Mouse (Mus musculus) cerebellum, adult 8-10 months (tissue): Measurements from ENCODE around the gene Bach2.

Experiments
- DNase-seq: peaks from one replicate; pipeline ENCODE4 v3.0.0; 2022

Gene Bach2

GRCm38 (mm10) chr4:32439974-32440739 is 201.6 kb downstream of the Bach2 start:
- DNase-seq = no peak

DNA sequence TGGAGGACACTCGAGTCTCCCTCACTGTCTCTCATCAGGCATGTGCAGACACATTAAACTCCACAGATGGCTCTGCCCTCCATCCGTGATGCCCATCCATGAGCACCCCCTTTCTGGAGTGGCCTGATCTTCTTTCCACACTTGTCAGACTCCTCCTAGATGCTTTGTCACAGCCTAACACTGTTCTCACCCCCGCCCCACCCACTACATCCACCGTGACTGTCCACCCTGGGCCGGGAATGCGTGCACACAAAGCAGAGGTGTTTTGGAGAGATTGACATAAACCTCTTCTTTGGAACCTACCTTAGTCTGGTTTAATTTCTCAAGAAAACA is 202.1 kb downstream of the Bach2 start:
- DNase-seq = no peak

DNA sequence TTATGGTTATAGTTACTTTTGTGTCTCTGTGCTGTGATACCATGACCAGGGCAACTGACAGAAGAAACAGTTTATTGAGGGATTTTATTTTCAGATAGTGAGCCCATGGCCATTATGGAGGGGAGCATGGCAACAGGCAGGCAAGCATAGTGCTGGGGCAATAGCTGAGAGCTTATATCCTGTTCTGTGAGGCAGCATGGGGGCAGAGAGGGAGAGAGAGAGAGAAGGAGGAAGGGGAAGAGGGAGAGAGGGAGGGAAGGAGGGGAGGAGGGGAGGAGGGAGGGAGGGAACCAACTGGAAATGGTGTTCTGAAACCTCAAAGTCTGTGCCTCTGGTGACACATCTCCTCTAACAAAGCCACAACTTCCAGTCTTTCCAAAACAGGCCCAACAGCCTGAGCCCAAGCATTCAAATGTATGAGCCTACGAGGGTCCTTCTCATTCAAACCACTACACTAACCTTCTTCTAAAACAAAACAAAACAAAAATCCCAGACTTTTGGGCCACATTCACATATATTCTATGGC is 206.1 kb downstream of the Bach2 start:
- no peak for DNase-seq

- DNase-seq = no peak
Observed at GRCm38 (mm10) chr4:32447850-32448249, 209.2 kb downstream of the Bach2 start.

- no peak for DNase-seq
Observed at GRCm38 (mm10) chr4:32461986-32462385, 223.4 kb downstream of the Bach2 start.

- DNase-seq = no peak
Observed at GRCm38 (mm10) chr4:32463065-32463464, 224.5 kb downstream of the Bach2 start.

DNA sequence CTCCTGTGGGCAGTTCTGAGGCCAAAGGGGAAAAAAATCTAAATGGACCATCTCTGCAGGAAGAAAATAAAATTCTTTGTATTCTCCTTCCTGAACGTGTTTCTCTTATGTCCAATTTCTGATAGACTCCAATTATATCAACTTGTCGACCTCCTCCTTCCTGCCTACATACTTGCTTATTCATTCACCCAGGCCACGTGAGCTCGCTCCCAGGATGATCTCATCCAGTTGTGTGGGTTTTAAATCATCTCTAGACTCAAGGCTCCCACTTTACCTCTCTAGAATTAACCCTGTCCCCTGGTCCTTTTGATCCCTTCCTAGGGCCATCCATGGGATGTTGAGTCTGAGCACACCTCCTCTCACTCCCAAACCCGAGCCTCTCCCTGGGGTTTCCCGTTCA is 225.9 kb downstream of the Bach2 start:
- DNase-seq = no peak

- DNase-seq = no peak
Observed at GRCm38 (mm10) chr4:32466031-32466430, 227.4 kb downstream of the Bach2 start.

DNA sequence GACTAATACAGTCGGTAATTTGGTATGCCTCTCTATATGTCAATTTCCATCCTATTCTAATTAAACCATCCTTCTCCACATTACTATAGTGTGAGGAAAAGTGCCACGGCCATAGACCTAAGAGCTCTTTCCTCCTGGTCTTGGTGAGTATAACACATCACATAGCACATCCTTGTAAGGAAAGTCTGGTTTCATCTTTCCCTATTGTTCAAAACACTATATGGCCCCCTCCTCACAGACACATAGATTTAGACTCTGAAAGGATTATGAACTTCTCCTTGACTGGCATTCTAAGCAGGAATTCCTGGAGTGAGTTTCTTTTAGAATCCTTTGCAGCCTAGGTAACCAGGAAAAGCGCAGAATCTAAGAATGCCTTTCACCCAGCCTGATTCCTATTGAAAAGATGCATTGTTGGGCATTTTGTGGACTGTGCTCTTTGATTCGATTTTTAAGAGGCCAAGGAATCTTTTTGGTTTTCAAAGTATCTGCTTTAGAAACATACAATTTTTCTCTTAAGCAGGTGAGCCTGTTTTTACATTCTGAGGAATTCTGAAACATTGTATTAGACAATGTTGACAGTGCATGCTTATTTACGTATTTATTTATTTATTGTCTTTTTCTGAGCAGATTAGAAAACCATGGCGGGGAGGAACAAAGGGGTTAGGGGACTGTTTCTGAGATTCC is 239.5 kb downstream of the Bach2 start:
- no peak for DNase-seq

DNA sequence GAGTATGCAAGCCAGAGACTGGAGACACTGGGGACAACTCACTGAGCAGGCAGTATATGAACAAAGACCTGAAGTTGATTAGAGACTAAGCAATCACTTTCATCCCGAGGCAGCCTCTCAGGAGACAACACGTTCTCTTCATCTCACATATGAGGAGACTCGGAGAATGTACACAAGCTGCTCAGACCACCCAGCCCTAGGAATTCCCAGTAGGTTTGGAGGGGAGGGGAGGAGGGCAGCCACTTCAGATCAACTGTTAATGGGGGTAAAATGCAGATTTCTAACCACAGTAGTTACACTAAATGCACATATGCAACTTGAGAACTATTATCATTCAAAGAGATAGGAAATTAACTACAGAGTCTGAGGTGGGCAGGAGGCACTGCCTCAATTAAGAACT is 240.6 kb downstream of the Bach2 start:
- no peak for DNase-seq

DNA sequence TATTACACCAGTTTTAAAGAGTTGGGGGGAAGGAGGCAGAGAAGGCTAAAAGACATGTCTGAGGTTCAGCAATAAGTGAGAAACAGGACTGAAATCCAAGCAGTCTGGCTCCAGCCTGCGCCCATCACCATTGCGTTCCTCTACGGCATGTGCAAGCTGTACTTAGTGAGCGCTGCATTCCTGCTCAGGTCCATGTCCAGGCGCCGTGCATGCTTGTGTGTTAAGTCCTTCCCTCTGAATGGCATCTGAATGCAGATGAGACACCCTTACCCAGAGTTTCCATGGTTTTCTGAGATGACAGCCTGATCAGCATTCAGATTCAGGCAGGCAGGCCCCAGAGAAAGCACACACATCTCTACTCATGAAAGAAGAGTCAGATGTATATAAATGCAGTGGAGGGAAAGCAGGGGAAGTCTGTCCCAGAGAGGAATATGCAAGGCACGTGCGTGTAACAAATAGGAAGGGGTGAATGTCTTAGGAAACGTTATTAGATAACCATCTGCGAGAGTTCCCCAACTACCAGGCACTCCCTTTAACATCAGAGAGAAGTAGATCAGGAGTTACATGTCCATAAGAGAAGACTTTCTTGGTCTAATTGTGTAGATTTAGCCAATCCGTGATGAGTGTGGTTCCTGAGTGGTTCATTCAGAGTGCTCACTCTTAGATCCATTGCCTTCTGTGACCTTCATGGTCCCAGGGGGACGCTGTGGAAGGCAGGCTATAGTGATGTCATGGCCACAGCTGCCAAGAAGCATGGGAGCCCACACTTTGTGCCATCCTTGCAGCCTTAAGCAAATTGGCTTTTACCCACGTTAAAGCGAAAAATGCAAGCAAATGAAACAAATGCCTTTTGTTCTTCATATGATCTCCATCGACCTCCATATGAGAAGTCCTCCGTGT is 241.4 kb downstream of the Bach2 start:
- no peak for DNase-seq

DNA sequence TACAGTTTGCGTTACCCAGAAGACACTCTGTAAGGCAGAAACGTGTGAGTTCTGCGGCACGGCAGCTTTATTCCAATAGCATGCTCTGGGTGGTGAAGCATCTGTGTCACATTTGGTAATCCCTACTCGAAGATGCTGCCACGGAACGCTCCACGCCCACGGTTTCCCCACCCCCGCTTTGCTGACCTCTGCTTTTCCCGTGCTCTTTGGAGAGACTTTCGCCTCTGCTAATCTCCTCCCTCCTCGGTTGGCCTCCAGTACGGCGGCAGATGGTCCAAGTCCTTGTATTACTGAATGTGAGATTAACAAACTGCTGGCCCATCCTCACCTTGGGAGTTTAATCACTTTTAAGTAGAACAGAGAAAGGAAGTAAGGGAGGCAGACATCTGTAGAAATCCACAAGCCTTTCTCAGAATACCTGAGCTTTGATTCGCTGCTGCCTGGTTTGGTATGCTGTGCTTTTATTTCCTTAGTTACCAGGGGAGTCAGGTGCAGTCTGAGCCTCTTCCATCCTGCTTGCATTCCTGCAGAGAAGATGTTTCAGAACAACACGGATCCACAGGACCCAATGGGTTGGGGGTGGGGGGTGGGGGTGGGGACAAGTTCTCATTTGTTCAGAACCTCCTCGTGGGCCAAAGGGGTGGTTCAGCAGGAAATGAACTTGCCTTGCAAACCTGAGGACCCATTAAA is 242.9 kb downstream of the Bach2 start:
- DNase-seq = peak; percentile 36

DNA sequence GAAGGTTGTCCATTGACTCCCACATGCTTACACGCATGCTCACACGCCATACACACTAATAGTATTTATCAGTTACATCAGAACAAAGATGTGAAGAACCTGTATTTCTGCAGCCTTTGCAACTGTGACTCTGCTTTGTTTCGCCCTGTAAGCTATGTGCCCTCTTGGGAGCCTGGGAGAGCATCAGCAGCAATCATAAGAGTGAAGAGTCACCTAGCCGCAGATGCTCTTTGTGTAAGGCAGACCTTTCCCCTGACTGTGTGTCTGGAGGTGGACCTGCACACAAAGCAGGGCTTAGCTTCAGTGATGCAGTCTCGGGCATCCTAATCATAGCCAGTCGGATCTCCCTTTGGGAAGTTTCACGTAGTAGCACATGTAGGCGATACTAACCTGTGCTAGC is 243.5 kb downstream of the Bach2 start:
- no peak for DNase-seq

DNA sequence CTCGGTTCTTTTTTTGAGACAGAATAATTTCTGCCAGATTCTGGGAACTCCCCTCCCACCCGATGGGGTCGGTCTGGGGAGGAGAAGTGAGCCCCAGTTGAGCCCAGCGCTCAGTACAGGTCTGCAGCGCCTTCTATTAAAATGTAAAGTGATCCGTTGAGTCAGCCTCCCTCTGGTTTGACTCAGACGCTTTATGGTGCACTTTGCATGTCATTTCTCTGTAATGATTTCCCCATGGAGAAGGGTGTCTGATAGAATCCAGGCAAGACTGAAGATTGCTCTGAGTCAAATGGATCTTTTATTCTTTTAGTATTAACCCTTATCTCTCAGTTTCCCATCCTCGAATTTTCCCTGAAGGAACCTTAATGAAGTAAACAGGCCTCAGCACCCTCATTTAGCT is 244.3 kb downstream of the Bach2 start:
- no peak for DNase-seq

DNA sequence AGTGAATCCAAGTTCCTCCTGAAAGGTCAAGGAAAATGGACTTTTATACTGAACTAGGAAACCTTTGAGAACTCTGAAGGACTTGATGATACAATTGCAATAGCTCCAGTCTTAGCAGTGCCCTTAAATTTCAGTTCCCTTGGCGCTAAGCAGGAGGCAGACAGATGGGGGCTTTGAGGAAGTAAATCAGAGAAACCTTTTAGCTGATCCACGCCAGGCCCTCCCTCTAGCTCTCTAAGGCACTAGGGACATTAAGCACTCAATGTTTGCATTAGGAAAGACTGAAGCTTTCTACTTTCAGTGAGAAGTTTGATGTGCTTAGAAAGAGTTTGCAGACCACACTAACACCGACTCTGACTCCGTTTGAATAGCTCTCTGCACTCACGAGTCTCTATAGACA is 247.2 kb downstream of the Bach2 start:
- DNase-seq = no peak

GRCm38 (mm10) chr4:32486654-32487398 is 248.2 kb downstream of the Bach2 start:
- no peak for DNase-seq

DNA sequence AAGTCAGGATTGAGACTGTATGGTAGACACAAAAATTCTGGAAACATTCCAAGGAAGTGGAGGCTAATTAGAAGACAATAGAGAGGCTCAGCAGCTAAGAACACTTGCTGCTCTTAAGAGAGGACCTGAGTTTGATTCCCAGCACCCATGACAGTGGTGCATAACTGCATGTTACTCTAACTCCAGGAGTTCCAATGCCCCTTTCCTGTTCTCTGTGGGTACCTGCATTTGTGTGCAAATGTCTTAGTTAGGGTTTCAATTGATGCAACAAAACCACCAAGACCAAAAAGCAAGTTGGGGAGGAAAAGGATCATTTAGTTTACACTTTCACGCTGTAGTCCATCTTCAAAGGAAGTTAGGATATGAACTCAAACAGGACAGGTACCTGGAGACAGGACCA is 250.6 kb downstream of the Bach2 start:
- DNase-seq = no peak

GRCm38 (mm10) chr4:32491176-32491575 is 252.6 kb downstream of the Bach2 start:
- DNase-seq = no peak

GRCm38 (mm10) chr4:32492834-32493233 is 254.2 kb downstream of the Bach2 start:
- no peak for DNase-seq

DNA sequence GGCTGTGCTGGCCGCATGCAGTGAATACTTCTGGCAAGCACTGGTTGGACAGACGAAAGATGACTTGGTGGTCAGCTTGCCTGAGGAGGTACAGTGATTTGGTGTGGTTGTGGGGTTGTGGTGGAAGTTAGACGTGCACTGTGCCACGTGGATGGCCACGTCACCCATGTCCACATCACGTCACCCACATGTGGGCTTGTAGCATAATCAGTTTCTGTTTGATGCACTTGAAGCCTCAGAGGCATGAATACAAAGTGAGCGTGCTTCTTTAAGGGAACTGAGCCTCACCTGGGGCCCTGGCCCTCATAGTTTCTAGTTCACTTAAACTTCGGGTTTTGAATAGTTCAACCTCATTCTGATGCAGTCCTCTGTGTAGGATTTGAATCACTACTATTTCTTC is 263.2 kb downstream of the Bach2 start:
- DNase-seq = no peak

DNA sequence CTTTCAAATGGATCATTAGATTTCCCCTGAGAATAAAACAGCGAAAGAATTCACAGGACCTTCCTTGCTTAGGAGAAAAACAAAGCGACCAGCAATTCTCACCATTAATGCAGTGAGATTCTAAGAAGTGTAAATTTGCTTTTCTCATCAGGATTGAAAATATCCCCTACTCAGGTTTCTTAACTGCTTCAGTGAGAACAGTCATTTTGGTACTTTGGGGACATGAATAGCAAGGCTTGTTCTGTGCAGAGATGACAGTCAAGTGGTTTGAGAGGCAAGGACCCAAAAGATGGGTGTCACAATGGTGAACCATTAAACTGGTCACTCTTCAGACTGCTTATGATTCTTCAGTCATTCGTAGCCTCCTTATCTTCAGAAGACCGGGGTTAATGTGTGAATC is 263.6 kb downstream of the Bach2 start:
- no peak for DNase-seq

- DNase-seq = no peak
Observed at GRCm38 (mm10) chr4:32504236-32504635, 265.6 kb downstream of the Bach2 start.
